Mouse (Mus musculus) ovary, adult 2 months (tissue): ENCODE results near the gene Pm20d2. TPM values are rescaled to one million over a fixed set of nuclear protein-coding genes. Genes with fewer than 3 reads are reported as not detected.

ENCODE experiments used
- polyA plus RNA-seq: library from polyadenylated mRNA; depleted of rRNA; stranded (reverse); fragments of >200 nt; gene quantifications from 2 replicates; pipeline ENCODE4 v1.2.3, GENCODE M21; 2012; rRNA removed

The Pm20d2 gene
- polyA plus RNA-seq: 34.9 and 58.2 TPM in 2 replicates

DNA sequence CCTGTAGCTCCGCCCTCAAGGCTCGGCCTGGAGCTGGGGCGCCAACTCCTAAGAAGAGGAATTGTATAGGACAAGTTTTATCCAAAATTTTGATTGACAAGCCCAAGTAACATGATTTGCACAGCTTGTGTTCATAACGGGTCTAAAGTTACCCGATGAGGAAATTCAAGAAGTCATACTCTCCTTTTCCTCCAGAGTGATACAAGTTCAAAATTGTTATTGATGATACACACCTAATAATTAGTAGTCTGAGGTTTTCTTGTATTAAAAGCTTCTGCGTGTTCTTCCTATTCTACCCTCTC lies at the start of gene Pm20d2:
Gene Pm20d2 (minus strand): TSS at position 3 of the 302 bp plus-strand sequence.

GRCm38 (mm10) chr4:33208881-33209841 lies 19.6 kb upstream of the Pm20d2 start, which contains the start of gene Srsf12:
Srsf12 (plus strand) TSS chr4:33208991.

DNA sequence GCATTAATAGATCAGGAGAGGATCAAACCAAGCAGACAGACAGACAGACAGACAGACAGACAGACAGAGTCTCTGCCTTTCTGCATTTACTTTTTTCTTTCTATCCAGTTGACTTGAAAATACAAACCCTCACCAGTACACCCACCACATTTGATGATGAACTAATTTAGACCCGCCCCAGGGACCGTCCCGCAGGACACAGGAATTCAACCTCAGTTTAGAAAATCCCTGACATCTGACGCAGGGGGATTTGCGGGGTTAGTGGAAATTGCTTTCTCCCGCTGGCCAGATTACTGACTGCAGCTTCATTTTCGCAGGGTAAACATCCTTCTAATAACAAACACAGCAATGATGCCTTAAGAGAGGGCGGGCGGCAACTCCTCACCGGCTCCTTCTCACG lies 57.3 kb downstream of the Pm20d2 start, which contains the start of gene Gabrr1:
Gene Gabrr1 (plus strand): TSS at position 301 of the 400 bp plus-strand sequence.

Other genes starting within 250 kb of the Pm20d2 start
- gene Ankrd6, start 238.9 kb downstream of the Pm20d2 start, polyA plus RNA-seq: 2.2 and 2.6 TPM in 2 replicates
- gene Rragd, start 206.7 kb downstream of the Pm20d2 start, polyA plus RNA-seq: 5.2 and 6.3 TPM in 2 replicates
- 19.6 and 21.6 TPM in 2 replicates for gene Ube2j1, start 158.3 kb downstream of the Pm20d2 start, polyA plus RNA-seq
- gene Gabrr2, start 126.7 kb downstream of the Pm20d2 start, polyA plus RNA-seq: 1.0 and 1.1 TPM in 2 replicates
- 0.07 and 0.08 TPM in 2 replicates for gene Gabrr1, start 57.2 kb downstream of the Pm20d2 start, polyA plus RNA-seq
- 1.7 and 1.9 TPM in 2 replicates for gene Srsf12, start 19.3 kb upstream of the Pm20d2 start, polyA plus RNA-seq
- gene Pnrc1, start 100.4 kb upstream of the Pm20d2 start, polyA plus RNA-seq: 202 and 269 TPM in 2 replicates
- gene Rngtt, start 120.6 kb upstream of the Pm20d2 start, polyA plus RNA-seq: 2.0 TPM in 2 replicates